Mouse (Mus musculus) liver (tissue): ENCODE data around the gene Sae1.

Experiments used
- DNase-seq: peaks from one replicate; pipeline ENCODE4 v3.0.0-alpha.2; 2020; ENCODE audit warnings: mixed read lengths

Sae1 gene

GRCm38 (mm10) chr7:16349999-16350398 is 37.6 kb downstream of the Sae1 start:
- no peak for DNase-seq

- no peak for DNase-seq
Observed at GRCm38 (mm10) chr7:16345297-16345696, 42.3 kb downstream of the Sae1 start.

GRCm38 (mm10) chr7:16344598-16344997 is 43.0 kb downstream of the Sae1 start:
- no peak for DNase-seq

- no peak for DNase-seq
Observed at GRCm38 (mm10) chr7:16337733-16338132, 49.9 kb downstream of the Sae1 start.

GRCm38 (mm10) chr7:16329146-16329545 is 58.5 kb downstream of the Sae1 start:
- DNase-seq, result no peak

- DNase-seq, result no peak
Observed at GRCm38 (mm10) chr7:16326607-16326971, 61.0 kb downstream of the Sae1 start.

GRCm38 (mm10) chr7:16325920-16326606 is 61.5 kb downstream of the Sae1 start:
- peak; percentile 75 for DNase-seq

- no peak for DNase-seq
Observed at GRCm38 (mm10) chr7:16324661-16325060, 62.9 kb downstream of the Sae1 start.

- no peak for DNase-seq
Observed at GRCm38 (mm10) chr7:16320479-16320878, 67.1 kb downstream of the Sae1 start.

GRCm38 (mm10) chr7:16319216-16319615 is 68.4 kb downstream of the Sae1 start:
- no peak for DNase-seq

- no peak for DNase-seq
Observed at GRCm38 (mm10) chr7:16317094-16317493, 70.5 kb downstream of the Sae1 start.

GRCm38 (mm10) chr7:16315222-16315759 is 72.3 kb downstream of the Sae1 start:
- no peak for DNase-seq

GRCm38 (mm10) chr7:16314221-16314775 is 73.3 kb downstream of the Sae1 start:
- no peak for DNase-seq

- DNase-seq, result peak; percentile 92
Observed at GRCm38 (mm10) chr7:16313481-16314220, 74.0 kb downstream of the Sae1 start.

- peak; percentile 79 for DNase-seq
Observed at GRCm38 (mm10) chr7:16312672-16313311, 74.8 kb downstream of the Sae1 start.

GRCm38 (mm10) chr7:16312011-16312671 is 75.5 kb downstream of the Sae1 start:
- DNase-seq, result peak; percentile 60

- DNase-seq, result peak; percentile 41
Observed at GRCm38 (mm10) chr7:16311453-16312004, 76.1 kb downstream of the Sae1 start.

- DNase-seq, result peak; percentile 70
Observed at GRCm38 (mm10) chr7:16310521-16311452, 76.8 kb downstream of the Sae1 start.

- DNase-seq, result peak; percentile 91
Observed at GRCm38 (mm10) chr7:16310020-16310520, 77.5 kb downstream of the Sae1 start.

- peak; percentile 94 for DNase-seq
Observed at GRCm38 (mm10) chr7:16309318-16310019, 78.1 kb downstream of the Sae1 start.
